Mouse (Mus musculus) midbrain, embryonic 12.5 days (tissue): ENCODE measurements around the gene Cavin2. TPM values are rescaled to one million over a fixed set of nuclear protein-coding genes. Genes with fewer than 3 reads are reported as not detected.

Experiments
- ATAC-seq: fragments of 200-750 bp; cut with Nextera tagmentation; 2 replicates; pipeline ENCODE4 v1.8.0; 2017; ENCODE audit warnings: low read depth, moderate TSS enrichment, moderate library complexity; ENCODE audit not compliant: low FRiP score
- H3K27ac ChIP-seq: fragments of 300-500 bp; sonication (generic); replicated peaks from 2 replicates; pipeline ENCODE4 v1.5.1; 2016; ENCODE audit warnings: mild to moderate bottlenecking
- H3K27me3 ChIP-seq: fragments of 300-500 bp; sonication (generic); 2 replicates; pipeline ENCODE4 v1.6.1; 2016; ENCODE audit warnings: mild to moderate bottlenecking
- H3K36me3 ChIP-seq: fragments of 300-500 bp; sonication (generic); 2 replicates; pipeline ENCODE4 v1.6.1; 2016
- H3K4me1 ChIP-seq: fragments of 300-500 bp; sonication (generic); 2 replicates; pipeline ENCODE4 v1.6.1; 2016
- H3K4me2 ChIP-seq: fragments of 300-500 bp; sonication (generic); replicated peaks from 2 replicates; pipeline ENCODE4 v1.6.1; 2016; ENCODE audit warnings: mild to moderate bottlenecking, moderate library complexity
- H3K4me3 ChIP-seq: fragments of 300-500 bp; sonication (generic); 2 replicates; pipeline ENCODE4 v1.5.1; 2016; ENCODE audit warnings: mild to moderate bottlenecking
- H3K9ac ChIP-seq: fragments of 300-500 bp; sonication (generic); replicated peaks from 2 replicates; pipeline ENCODE4 v1.6.1; 2016; ENCODE audit warnings: mild to moderate bottlenecking, moderate library complexity
- H3K9me3 ChIP-seq: fragments of 300-500 bp; sonication (generic); 2 replicates; pipeline ENCODE4 v1.6.1; 2016; ENCODE audit warnings: mild to moderate bottlenecking
- WGBS: fragments of 180-500 bp; shearing (Covaris S2); methylation state at CpG from one replicate; pipeline ENCODE4 v1.1.7; 2016; 5-methylcytosine and 5-hydroxymethylcytosine counted together
- polyA plus RNA-seq: library from polyadenylated mRNA; unstranded; fragments of >200 nt; fragmentation: Nextera tagmentation; extraction: Ambion mirVana; gene quantifications from 2 replicates; pipeline ENCODE4 v1.2.1, GENCODE M21; 2016

The Cavin2 gene
- polyA plus RNA-seq, result 3.8 and 4.8 TPM in 2 replicates

DNA sequence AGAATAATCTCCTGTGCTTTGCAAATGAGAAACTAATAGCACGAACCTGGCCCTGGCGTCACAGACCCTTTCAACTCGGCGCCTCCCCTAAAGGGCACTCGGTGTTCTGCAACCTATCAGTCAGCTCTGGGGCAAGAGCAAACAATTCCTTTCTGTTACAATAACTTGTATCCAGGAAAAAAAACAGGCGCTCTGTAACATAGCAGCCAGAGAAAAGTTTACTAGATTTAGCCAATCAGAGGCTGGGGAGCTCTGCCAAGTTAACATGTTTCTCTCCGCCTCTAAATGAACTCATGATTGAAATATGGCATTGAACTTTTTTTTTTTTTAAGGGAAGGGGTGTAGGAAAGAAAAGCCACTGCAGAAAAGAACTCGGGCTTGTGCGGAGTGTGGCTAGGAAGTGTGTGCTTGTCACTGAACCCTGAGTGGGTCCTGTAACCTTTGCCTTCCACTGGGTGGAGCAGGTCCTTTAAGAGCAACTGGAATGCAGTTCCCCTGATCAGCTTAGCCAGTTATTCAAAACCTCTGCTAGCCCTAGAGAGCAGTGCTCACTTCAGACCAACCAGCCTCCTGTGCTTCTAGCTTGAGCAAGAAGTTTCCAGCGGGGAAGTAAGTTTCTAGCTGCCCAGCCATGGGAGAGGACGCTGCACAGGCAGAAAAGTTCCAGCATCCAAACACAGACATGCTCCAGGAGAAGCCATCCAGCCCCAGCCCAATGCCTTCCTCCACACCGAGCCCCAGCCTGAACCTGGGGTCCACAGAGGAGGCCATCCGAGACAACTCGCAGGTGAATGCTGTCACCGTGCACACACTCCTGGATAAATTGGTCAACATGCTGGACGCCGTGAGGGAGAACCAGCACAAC lies at the start of gene Cavin2:
TSS of gene Cavin2 (plus strand) at position 372 of the 865 bp plus-strand sequence.
- ATAC-seq, result peak; percentile 49
- no peak within 1 kb of the TSS for H3K27ac ChIP-seq
- no peaks in the 10 kb centered on the region for H3K36me3 ChIP-seq
- no peak within 1 kb of the TSS for H3K9ac ChIP-seq
- no peaks in the 10 kb centered on the region for H3K27me3 ChIP-seq
- H3K4me2 ChIP-seq, result no peak within 1 kb of the TSS
- no peak within 1 kb of the TSS for H3K4me3 ChIP-seq
- H3K9me3 ChIP-seq, result no peaks in the 10 kb centered on the region
- WGBS, result 66% methylated on average over 17 of the region's 17 CpGs
- H3K4me1 ChIP-seq, result peaks cover 10% of the 10 kb centered on the region; the same call in 1 of the 2 replicates

DNA sequence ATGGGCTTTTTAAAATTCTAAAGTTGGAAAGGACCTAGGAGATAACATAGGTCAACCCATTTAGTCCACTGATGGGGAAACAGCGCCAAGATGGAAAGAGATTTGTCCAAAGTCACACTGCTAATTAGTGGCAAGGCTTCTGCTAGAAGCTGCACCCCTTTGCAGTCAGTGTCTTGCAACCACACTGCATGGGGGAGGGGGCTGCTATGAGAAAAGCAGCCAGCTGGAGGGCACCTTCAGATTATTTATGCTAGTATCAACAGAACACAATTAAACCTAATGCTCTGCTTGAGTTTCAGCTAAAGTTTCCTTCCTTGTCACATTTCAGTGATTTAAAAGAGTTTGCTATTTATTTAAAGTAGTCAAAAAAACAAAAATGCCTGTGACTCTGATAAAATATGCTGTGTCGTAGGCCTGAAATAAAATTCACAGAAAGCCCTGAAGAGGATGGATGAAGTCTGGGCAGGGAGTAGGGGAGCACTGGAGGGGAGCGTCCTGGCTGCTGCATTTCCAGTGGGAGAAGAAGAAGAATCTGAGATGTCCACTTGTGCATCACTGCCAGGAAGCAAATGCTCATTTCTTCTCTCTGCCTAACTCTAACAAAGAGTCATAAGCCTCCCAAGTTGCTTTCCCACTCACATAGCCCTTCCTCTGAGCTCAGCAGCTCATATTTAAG lies 47.5 kb upstream of the Cavin2 start:
- 78% methylated on average over 3 of the region's 3 CpGs for WGBS
- Histone ChIP-seq H3K9me3 (no peaks in the 10 kb centered on the region), H3K36me3 (no peaks in the 10 kb centered on the region), H3K27ac (no peak overlapping the region), H3K4me1 (no peaks in the 10 kb centered on the region; the same call in 1 of the 2 replicates), H3K9ac (no peak overlapping the region), H3K4me2 (no peak overlapping the region), H3K4me3 (no peak overlapping the region), H3K27me3 (no peaks in the 10 kb centered on the region)
- no peak for ATAC-seq

DNA sequence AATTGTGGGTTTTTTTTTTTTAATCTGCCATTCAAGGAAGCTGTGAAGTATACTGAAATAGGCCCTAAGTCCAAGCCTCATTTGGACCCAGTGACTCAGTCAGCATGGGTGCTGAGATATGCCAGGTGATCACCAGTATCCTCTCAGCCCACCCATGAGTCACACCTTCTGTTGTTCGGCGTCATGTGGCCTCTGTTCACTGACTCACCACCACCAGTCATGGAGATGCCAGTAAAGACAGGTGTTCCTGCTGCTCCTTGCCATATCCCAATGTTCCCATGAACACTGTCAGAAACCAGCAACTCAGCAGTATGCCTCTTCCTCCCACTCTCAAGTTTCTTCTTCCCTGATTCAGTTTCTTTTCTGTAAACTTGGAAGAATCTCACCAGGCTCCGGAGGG lies 45.6 kb upstream of the Cavin2 start:
- no peak for ATAC-seq
- H3K36me3 ChIP-seq, result no peaks in the 10 kb centered on the region
- 89% methylated on average over 3 of the region's 3 CpGs for WGBS

GRCm38 (mm10) chr1:51243869-51244268 lies 45.1 kb upstream of the Cavin2 start:
- ATAC-seq, result no peak
- 93% methylated on average over 3 of the region's 3 CpGs for WGBS
- Histone ChIP-seq H3K36me3 (no peaks in the 10 kb centered on the region), H3K4me2 (no peak overlapping the region), H3K9me3 (no peaks in the 10 kb centered on the region), H3K4me3 (no peak overlapping the region), H3K27me3 (no peaks in the 10 kb centered on the region), H3K9ac (no peak overlapping the region), H3K27ac (no peak overlapping the region), H3K4me1 (no peaks in the 10 kb centered on the region; the same call in 1 of the 2 replicates)

More for the DNA sequence above, 45.6 kb upstream of the Cavin2 start:
- Histone ChIP-seq H3K27me3 (no peaks in the 10 kb centered on the region), H3K4me3 (no peak overlapping the region), H3K4me2 (no peak overlapping the region), H3K9ac (no peak overlapping the region), H3K9me3 (no peaks in the 10 kb centered on the region), H3K27ac (no peak overlapping the region), H3K4me1 (no peaks in the 10 kb centered on the region; the same call in 1 of the 2 replicates)

DNA sequence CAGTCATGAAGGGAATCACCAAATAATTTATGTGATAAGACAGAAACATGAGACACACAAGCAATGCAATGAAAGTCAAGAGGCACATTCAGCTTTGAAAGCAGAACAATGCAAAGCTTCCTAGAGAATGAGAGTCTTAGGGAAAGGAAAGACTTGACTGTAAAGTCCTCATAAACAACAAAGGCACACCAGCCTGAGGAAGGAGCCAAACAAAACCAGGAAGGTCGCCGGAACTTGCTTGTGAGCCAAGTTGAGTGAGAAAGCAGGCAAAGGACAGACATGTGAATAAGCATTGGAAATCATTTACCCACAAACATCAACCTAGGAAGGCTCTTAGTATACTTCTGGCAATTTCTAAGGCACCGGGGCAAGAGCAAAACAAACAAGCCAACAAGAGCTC lies 43.5 kb upstream of the Cavin2 start:
- ATAC-seq, result no peak
- no peaks in the 10 kb centered on the region; the same call in 1 of the 2 replicates for H3K4me1 ChIP-seq
- H3K9me3 ChIP-seq, result no peaks in the 10 kb centered on the region
- no peaks in the 10 kb centered on the region for H3K36me3 ChIP-seq
- 92% methylated on average over 3 of the region's 3 CpGs for WGBS
- H3K9ac ChIP-seq, result no peak overlapping the region
- H3K4me2 ChIP-seq, result no peak overlapping the region
- H3K27ac ChIP-seq, result no peak overlapping the region
- H3K27me3 ChIP-seq, result no peaks in the 10 kb centered on the region
- no peak overlapping the region for H3K4me3 ChIP-seq

DNA sequence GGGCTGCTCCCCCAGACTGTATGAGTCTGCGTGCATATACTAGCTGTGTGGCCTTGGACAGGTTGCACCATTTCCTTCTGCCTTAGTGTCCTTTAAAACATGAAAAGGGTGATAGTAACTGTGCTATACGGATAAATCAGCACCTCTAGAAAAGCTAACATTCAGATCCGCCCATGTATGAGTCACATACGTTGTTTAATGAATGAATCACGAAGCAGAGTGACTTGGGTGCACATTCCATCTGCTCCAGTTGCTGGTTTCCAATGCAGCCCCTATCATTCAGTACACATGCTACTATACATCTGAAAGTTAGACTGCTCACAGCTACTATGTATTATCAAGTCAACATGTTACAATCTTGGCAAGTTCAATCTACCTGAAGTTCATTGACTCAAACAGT lies 38.6 kb upstream of the Cavin2 start:
- H3K4me2 ChIP-seq, result no peak overlapping the region
- H3K9me3 ChIP-seq, result no peaks in the 10 kb centered on the region
- H3K36me3 ChIP-seq, result no peaks in the 10 kb centered on the region
- no peak overlapping the region for H3K4me3 ChIP-seq
- 93% methylated on average over 5 of the region's 5 CpGs for WGBS
- H3K9ac ChIP-seq, result no peak overlapping the region
- no peaks in the 10 kb centered on the region for H3K27me3 ChIP-seq
- H3K4me1 ChIP-seq, result no peaks in the 10 kb centered on the region
- H3K27ac ChIP-seq, result no peak overlapping the region
- ATAC-seq, result no peak

GRCm38 (mm10) chr1:51265118-51265800 lies 23.7 kb upstream of the Cavin2 start:
- 63% methylated on average over 5 of the region's 5 CpGs for WGBS

GRCm38 (mm10) chr1:51265926-51266325 lies 23.0 kb upstream of the Cavin2 start:
- no peaks in the 10 kb centered on the region for H3K9me3 ChIP-seq
- ATAC-seq, result no peak
- H3K27ac ChIP-seq, result no peak overlapping the region
- H3K36me3 ChIP-seq, result no peaks in the 10 kb centered on the region
- H3K4me2 ChIP-seq, result no peak overlapping the region
- H3K27me3 ChIP-seq, result no peaks in the 10 kb centered on the region
- no peak overlapping the region for H3K9ac ChIP-seq
- H3K4me1 ChIP-seq, result no peaks in the 10 kb centered on the region
- no peak overlapping the region for H3K4me3 ChIP-seq
- 75% methylated on average over 2 of the region's 2 CpGs for WGBS

More at GRCm38 (mm10) chr1:51265118-51265800, 23.7 kb upstream of the Cavin2 start:
- Histone ChIP-seq H3K27me3 (no peaks in the 10 kb centered on the region), H3K4me3 (no peak overlapping the region), H3K9ac (no peak overlapping the region), H3K4me1 (no peaks in the 10 kb centered on the region), H3K9me3 (no peaks in the 10 kb centered on the region), H3K4me2 (no peak overlapping the region), H3K36me3 (no peaks in the 10 kb centered on the region), H3K27ac (no peak overlapping the region)
- ATAC-seq, result no peak

DNA sequence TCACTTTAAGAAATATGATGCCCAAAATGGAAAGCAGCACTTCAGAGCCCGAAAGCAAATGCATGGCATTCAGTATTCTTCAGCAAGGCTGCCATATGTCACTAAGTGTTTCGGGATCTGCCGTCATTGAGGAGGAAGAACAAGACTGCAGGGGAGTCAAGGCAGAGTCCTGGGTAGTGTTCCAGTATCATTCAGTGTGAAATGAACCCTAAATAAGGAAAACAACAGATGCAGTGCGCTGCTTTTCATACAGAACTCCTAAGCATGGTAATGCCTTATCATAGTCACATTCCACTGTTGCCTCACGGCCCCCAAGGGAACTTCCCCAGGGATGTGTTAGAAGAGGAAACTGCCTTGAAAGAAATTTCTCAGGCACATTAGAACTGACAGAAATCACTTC lies 21.8 kb upstream of the Cavin2 start:
- no peaks in the 10 kb centered on the region for H3K9me3 ChIP-seq
- H3K36me3 ChIP-seq, result no peaks in the 10 kb centered on the region
- H3K9ac ChIP-seq, result no peak overlapping the region
- no peaks in the 10 kb centered on the region for H3K4me1 ChIP-seq
- no peak overlapping the region for H3K27ac ChIP-seq
- H3K27me3 ChIP-seq, result no peaks in the 10 kb centered on the region
- ATAC-seq, result no peak
- no peak overlapping the region for H3K4me3 ChIP-seq
- WGBS, result 60% methylated on average over 5 of the region's 5 CpGs
- H3K4me2 ChIP-seq, result no peak overlapping the region

- Histone ChIP-seq H3K4me3 (no peak overlapping the region), H3K36me3 (no peaks in the 10 kb centered on the region), H3K27me3 (no peaks in the 10 kb centered on the region), H3K9ac (no peak overlapping the region), H3K4me1 (no peaks in the 10 kb centered on the region), H3K4me2 (no peak overlapping the region), H3K9me3 (no peaks in the 10 kb centered on the region), H3K27ac (no peak overlapping the region)
- 92% methylated on average over 2 of the region's 2 CpGs for WGBS
- no peak for ATAC-seq
Measured at GRCm38 (mm10) chr1:51268225-51268624, 20.7 kb upstream of the Cavin2 start.

DNA sequence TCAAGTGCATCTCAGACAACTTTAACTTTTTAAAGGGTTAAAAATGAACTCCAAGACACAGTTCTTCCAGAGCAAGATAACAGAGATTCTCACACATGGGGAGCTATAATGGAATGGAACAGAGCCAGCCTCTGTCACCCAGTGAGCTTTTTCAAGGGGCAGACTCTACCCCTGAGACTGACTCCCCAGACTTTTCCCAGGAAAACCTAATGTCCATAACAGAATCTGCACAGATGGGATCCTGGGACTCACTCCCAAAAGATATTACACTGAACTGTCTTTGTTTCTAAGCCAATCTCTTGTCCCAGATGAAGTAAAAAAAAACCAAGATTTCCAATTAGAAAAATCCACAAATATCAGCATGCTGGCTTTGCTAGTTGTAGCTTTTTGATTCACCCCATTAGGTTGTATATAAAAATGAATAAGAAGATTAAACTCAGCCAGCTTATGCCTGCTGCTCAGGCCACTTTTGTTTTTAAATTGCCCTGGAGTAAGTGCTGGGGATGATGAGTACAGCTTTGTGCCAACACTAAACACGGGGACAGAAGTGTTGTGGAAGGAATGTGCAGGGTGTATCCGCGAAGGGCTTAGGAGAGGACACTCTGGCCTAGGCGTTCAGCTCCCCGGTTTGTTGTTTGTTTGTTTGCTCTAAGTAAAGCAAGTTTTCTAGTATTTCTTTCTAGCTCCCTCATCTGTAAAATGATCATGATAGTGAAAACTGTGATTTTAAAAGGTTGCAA lies 18.6 kb upstream of the Cavin2 start:
- Histone ChIP-seq H3K4me2 (no peak overlapping the region), H3K27me3 (no peaks in the 10 kb centered on the region), H3K4me3 (no peak overlapping the region), H3K9me3 (no peaks in the 10 kb centered on the region), H3K36me3 (no peaks in the 10 kb centered on the region), H3K27ac (no peak overlapping the region), H3K9ac (no peak overlapping the region), H3K4me1 (0 out of 2 replicates have a peak, but pooled peaks cover 3% of the 10 kb centered on the region)
- 66% methylated on average over 5 of the region's 5 CpGs for WGBS
- no peak for ATAC-seq
